Mouse (Mus musculus) lung, postnatal 0 days (tissue): ENCODE data around the gene Orc2.

Experiments used
- CTCF ChIP-seq: IDR thresholded peaks from 2 replicates; pipeline ENCODE4 v1.5.1; 2016; ENCODE audit warnings: antibody characterized with exemption, mild to moderate bottlenecking
- EP300 ChIP-seq: IDR thresholded peaks from 2 replicates; pipeline ENCODE4 v1.6.1; 2016; ENCODE audit warnings: antibody characterized with exemption, mild to moderate bottlenecking, control low read depth

DNA sequence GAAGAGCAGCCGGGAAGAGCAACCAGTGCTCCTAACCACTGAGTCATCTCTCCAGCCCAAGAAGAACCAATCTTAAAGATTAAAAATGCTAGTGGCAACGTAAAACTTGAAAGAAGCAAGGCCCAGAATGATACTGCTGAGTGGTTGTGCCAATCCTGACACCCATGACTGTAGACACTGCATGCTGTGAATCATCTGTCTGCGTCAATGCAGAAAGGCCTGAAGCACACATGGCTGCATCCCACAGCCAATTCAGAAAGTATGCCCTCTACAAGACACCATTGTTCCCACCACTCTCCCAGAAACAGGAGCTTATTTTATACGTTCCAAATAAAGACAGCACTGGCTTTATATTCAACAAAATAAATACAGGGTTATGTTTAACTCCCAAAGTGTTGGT is 22.3 kb downstream of the Orc2 start:
- TF ChIP-seq EP300 = no peak
- TF ChIP-seq CTCF = no peak
